Mouse (Mus musculus) midbrain, postnatal 0 days (tissue): ENCODE data around the gene Scpep1. TPM values are rescaled to one million over a fixed set of nuclear protein-coding genes. Genes with fewer than 3 reads are reported as not detected.
"Not testable (repeated sequence)": the region's sequence is repeated elsewhere in the genome, so short reads cannot be mapped to it uniquely, and the experiment has no call there.

Experiments used
- ATAC-seq: fragments of 200-750 bp; cut with Nextera tagmentation; 2 replicates; pipeline ENCODE4 v1.8.0; 2017; ENCODE audit warnings: moderate number of reproducible peaks, mild to moderate bottlenecking, moderate TSS enrichment, moderate library complexity; ENCODE audit not compliant: low FRiP score
- DNase-seq: peaks from one replicate; pipeline ENCODE4 v3.0.0-alpha.2; 2015; ENCODE audit warnings: low spot score
- H3K27ac ChIP-seq: fragments of 300-500 bp; sonication (generic); 2 replicates; pipeline ENCODE4 v1.5.1; 2014; ENCODE audit warnings: low read depth, mild to moderate bottlenecking, low read length, mixed read lengths
- H3K27me3 ChIP-seq: fragments of 300-500 bp; sonication (generic); 2 replicates; pipeline ENCODE4 v1.6.1; 2014; ENCODE audit warnings: low read length, control low read depth, mixed read lengths; ENCODE audit not compliant: insufficient read depth
- H3K36me3 ChIP-seq: fragments of 300-500 bp; sonication (generic); 2 replicates; pipeline ENCODE4 v1.6.1; 2014; ENCODE audit warnings: low read length, control low read depth, mixed read lengths; ENCODE audit not compliant: insufficient read depth
- H3K4me1 ChIP-seq: fragments of 300-500 bp; sonication (generic); 2 replicates; pipeline ENCODE4 v1.6.1; 2014; ENCODE audit warnings: mild to moderate bottlenecking, control low read depth, antibody characterized with exemption, low read length, mixed read lengths; ENCODE audit not compliant: insufficient read depth
- H3K4me2 ChIP-seq: fragments of 300-500 bp; sonication (generic); 2 replicates; pipeline ENCODE4 v1.6.1; 2014; ENCODE audit warnings: low read depth, mild to moderate bottlenecking, low read length, mixed read lengths; ENCODE audit not compliant: poor library complexity, severe bottlenecking
- H3K4me3 ChIP-seq: fragments of 300-500 bp; sonication (generic); 2 replicates; pipeline ENCODE4 v1.5.1; 2014; ENCODE audit warnings: low read depth, mild to moderate bottlenecking, low read length, moderate library complexity
- H3K9ac ChIP-seq: fragments of 300-500 bp; sonication (generic); replicated peaks from 2 replicates; pipeline ENCODE4 v1.6.1; 2014; ENCODE audit warnings: mild to moderate bottlenecking, low read length, moderate library complexity, mixed read lengths; ENCODE audit not compliant: poor library complexity, severe bottlenecking
- H3K9me3 ChIP-seq: fragments of 300-500 bp; sonication (generic); 2 replicates; pipeline ENCODE4 v1.6.1; 2016; ENCODE audit warnings: low read length, control low read depth
- CTCF ChIP-seq: IDR thresholded peaks from 2 replicates; pipeline ENCODE4 v1.5.1; 2016; ENCODE audit warnings: antibody characterized with exemption, mild to moderate bottlenecking
- WGBS: fragments of 180-500 bp; shearing (Covaris S2); extraction: QIAGEN DNeasy Blood & Tissue Kit; methylation state at CpG from one replicate; pipeline ENCODE4 v1.1.7; 2014; 5-methylcytosine and 5-hydroxymethylcytosine counted together
- polyA plus RNA-seq: library from polyadenylated mRNA; unstranded; fragments of >200 nt; fragmentation: Nextera tagmentation; extraction: Ambion mirVana; gene quantifications from 2 replicates; pipeline ENCODE4 v1.2.1, GENCODE M21; 2015
- total RNA-seq: library from RNA; depleted of rRNA; stranded (reverse); fragments of >200 nt; gene quantifications from 2 replicates; pipeline ENCODE4 v1.2.3, GENCODE M21; 2014; rRNA removed

The Scpep1 gene
- total and polyA plus RNA-seq, 2 experiments from 2014 or later, result 27.2 to 37.1 TPM

DNA sequence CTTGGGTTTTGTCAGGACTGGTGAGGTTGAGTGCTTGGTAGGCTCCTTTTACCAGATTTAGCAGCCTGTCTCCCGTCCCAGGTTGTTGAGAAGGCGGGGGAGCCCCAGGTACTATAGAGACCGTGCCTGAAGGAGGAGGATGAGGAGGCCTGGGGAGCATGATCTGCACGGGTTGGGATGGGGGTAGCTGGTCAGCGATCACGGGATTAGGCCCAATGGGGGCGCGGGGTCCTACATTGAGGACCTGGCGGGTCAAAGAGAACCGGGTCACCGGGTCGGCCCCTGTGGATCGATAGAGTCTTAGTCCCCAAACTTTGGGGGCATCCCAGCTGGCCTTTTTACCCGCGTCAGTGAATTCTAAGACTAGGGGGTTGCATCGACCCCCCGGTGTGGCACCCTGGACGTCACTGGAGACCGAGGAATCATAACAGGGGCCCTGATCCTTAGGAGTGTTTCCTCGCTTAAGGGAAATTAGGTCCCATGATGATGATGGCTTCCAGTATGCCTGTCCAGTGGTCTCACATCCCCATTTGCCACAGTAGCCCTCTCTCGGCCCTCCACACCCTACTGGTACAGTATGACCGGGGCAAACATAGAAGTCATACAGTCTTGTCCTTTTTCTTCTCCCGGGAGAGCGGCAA lies 63.2 kb downstream of the Scpep1 start:
- not testable (repeated sequence) for DNase-seq, ATAC-seq, H3K4me3 ChIP-seq, H3K36me3 ChIP-seq, H3K27me3 ChIP-seq, H3K27ac ChIP-seq, H3K4me2 ChIP-seq, H3K9me3 ChIP-seq, H3K4me1 ChIP-seq, H3K9ac ChIP-seq
- 95% methylated on average over 21 of the region's 24 CpGs for WGBS

DNA sequence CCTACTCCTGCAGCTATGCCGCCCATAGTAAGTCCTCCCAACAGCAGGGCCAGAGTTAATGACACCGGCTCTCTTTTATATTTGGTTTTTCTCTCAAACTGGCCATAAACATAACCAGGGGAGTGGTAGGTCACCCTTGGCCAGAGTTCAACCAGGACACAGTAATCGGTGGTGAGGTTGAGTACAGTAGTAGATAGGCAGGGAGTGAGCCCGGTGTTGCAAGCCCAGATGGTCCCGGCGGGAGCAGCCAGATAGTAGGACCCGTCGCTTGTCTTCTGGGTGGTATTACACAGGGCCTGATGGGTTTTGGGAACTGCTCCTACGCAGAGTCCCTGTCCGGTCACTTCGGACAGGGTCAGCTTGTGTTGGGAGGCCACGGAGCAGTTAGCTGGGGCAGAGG lies 63.8 kb downstream of the Scpep1 start:
- H3K9ac ChIP-seq, ATAC-seq, DNase-seq, H3K9me3 ChIP-seq, H3K4me3 ChIP-seq, H3K36me3 ChIP-seq, H3K27me3 ChIP-seq, H3K4me2 ChIP-seq, H3K27ac ChIP-seq, H3K4me1 ChIP-seq: not testable (repeated sequence)
- WGBS, result 100% methylated on average over 4 of the region's 12 CpGs

DNA sequence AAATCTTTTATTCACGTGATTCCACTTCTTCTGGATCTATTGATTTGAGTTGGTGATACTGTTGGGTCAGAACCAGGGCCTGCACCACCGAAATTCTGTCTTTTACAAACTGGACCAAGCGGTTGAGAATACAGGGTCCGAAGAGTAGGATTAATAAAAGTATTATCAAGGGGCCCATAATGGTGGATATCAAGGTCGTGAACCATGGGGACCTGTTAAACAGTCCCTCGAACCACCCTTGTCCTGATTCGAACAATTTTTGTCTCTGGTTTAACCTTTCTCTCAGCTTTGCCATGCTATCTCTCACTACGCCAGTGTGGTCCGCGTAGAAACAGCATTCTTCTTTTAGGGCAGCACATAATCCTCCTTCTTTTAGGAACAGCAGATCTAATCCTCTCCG lies 64.4 kb downstream of the Scpep1 start:
- 90% methylated on average over 7 of the region's 11 CpGs for WGBS
- ATAC-seq, H3K9ac ChIP-seq, H3K9me3 ChIP-seq, H3K27me3 ChIP-seq, H3K36me3 ChIP-seq, H3K4me3 ChIP-seq, H3K4me2 ChIP-seq, H3K27ac ChIP-seq, DNase-seq, H3K4me1 ChIP-seq: not testable (repeated sequence)

DNA sequence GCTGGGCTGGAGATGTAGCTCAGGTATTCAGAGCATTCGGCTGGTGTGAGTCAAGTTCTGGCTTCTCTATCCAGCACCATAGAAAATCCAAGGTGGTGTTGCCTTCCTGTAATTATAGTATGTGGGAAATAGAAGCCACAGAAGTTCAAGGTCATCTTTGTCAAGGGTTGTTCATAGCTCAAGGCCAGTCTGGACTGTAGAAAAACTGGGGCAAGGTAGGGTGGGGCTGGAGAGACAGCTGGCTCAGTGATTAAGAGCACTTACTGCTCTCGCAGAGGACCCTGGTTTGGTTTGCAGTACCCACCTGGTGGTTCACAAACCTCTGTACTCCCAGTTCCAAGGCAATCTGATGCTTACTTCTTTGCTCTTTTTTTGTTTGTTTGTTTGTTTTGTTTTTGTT lies 66.3 kb downstream of the Scpep1 start:
- Histone ChIP-seq H3K4me1 (no peaks in the 10 kb centered on the region), H3K27ac (no peak overlapping the region), H3K9me3 (no peaks in the 10 kb centered on the region), H3K36me3 (no peaks in the 10 kb centered on the region), H3K4me2 (no peak overlapping the region), H3K9ac (no peak overlapping the region), H3K4me3 (no peak overlapping the region), H3K27me3 (no peaks in the 10 kb centered on the region)
- ATAC-seq (no peak), DNase-seq (no peak)
- TF ChIP-seq CTCF, result no peak
- WGBS, result 97% methylated on average over 2 of the region's 2 CpGs

DNA sequence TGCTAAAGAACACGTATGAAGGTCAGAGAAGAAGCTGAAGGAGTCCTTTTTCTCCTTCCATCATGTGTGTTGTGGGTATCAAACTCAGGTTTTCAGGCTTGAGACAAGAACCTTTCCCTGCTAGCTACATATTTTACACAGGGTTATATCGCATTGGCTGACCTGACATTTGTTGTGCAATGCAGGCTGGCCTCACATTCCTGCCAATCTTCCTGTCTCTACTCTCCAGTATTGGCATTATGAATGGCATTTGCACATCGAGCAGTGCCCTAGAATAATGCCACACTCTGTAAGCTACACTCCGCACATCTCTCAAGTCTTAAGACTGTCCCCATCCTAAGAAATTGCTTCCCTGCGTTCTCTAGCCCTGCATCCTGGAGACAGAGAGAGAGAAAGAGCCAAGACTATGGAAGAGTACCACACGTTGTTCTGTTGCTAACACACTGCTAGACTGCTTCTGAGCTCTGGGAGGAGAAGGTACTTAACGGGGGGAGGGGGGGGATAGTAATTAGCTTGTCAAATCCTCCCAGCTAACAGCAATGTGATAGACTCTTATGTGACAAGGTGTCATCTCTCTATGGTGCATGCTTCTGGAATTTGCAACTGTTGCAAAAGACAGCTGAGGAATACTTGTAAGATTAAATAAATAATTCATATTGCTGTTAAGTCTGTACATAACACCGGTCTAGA lies 70.7 kb downstream of the Scpep1 start:
- Histone ChIP-seq H3K9ac (no peak overlapping the region), H3K27me3 (no peaks in the 10 kb centered on the region), H3K4me1 (no peaks in the 10 kb centered on the region), H3K36me3 (no peaks in the 10 kb centered on the region), H3K4me2 (no peak overlapping the region), H3K4me3 (no peak overlapping the region), H3K27ac (no peak overlapping the region), H3K9me3 (no peaks in the 10 kb centered on the region)
- DNase-seq, result no peak
- no peak for TF ChIP-seq CTCF
- WGBS, result 58% methylated on average over 8 of the region's 8 CpGs
- no peak for ATAC-seq

DNA sequence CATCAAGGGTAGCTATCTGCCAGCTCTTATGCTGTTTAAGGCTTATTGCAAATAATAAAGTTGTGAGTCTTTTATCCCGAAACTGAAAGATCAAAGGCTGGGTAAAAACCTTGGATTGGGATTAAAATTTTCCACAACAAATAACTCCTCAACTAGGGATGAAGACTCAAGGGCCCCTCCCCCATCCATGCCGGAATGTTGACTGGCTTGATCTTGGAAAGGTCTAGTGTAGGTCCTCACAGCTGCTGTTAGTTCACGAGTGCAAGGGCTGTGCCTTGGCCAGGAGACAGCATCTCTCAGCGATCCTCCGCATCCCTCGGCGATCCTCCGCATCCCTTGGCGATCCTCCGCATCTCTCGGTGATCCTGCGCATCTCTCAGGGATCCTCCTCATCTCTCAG lies 77.3 kb downstream of the Scpep1 start:
- H3K4me3 ChIP-seq, result no peak overlapping the region
- no peak overlapping the region for H3K4me2 ChIP-seq
- H3K9me3 ChIP-seq, result no peaks in the 10 kb centered on the region
- 89% methylated on average over 12 of the region's 12 CpGs for WGBS
- no peaks in the 10 kb centered on the region for H3K27me3 ChIP-seq
- no peaks in the 10 kb centered on the region for H3K4me1 ChIP-seq
- no peak for TF ChIP-seq CTCF
- DNase-seq, result no peak
- no peak overlapping the region for H3K27ac ChIP-seq
- H3K9ac ChIP-seq, result no peak overlapping the region
- no peaks in the 10 kb centered on the region for H3K36me3 ChIP-seq
- no peak for ATAC-seq

Other genes starting within 250 kb of the Scpep1 start
- gene Msi2, start 237.0 kb downstream of the Scpep1 start, total RNA-seq, result 133 and 142 TPM in 2 replicates
- gene Msi2, start 237.0 kb downstream of the Scpep1 start, polyA plus RNA-seq, result 21.6 and 26.9 TPM in 2 replicates
- 48.2 and 56.6 TPM in 2 replicates for gene Akap1, start 90.9 kb downstream of the Scpep1 start, total RNA-seq
- 24.4 and 24.7 TPM in 2 replicates for gene Akap1, start 90.9 kb downstream of the Scpep1 start, polyA plus RNA-seq
- 0.44 TPM in 1 of 2 replicates, not detected in the other for gene Elobl, start 11.5 kb upstream of the Scpep1 start, total RNA-seq
- gene Elobl, start 11.5 kb upstream of the Scpep1 start, polyA plus RNA-seq, result not detected in 2 replicates
- gene Coil, start 14.8 kb upstream of the Scpep1 start, total RNA-seq, result 35.1 and 44.2 TPM in 2 replicates
- 26.9 and 28.8 TPM in 2 replicates for gene Coil, start 14.8 kb upstream of the Scpep1 start, polyA plus RNA-seq
- 2.0 and 2.9 TPM in 2 replicates for gene Trim25, start 43.9 kb upstream of the Scpep1 start, total RNA-seq
- gene Trim25, start 43.9 kb upstream of the Scpep1 start, polyA plus RNA-seq, result 4.3 and 4.5 TPM in 2 replicates
- gene Dgke, start 111.4 kb upstream of the Scpep1 start, total RNA-seq, result 35.4 and 44.2 TPM in 2 replicates
- 16.0 TPM in 2 replicates for gene Dgke, start 111.4 kb upstream of the Scpep1 start, polyA plus RNA-seq
- not detected in 2 replicates for gene Gm525, start 118.4 kb upstream of the Scpep1 start, total RNA-seq
- gene Gm525, start 118.4 kb upstream of the Scpep1 start, polyA plus RNA-seq, result 0.60 TPM in 1 of 2 replicates, not detected in the other